Mouse (Mus musculus): Measurements from ENCODE around the gene Cep162.

Gene Cep162

DNA sequence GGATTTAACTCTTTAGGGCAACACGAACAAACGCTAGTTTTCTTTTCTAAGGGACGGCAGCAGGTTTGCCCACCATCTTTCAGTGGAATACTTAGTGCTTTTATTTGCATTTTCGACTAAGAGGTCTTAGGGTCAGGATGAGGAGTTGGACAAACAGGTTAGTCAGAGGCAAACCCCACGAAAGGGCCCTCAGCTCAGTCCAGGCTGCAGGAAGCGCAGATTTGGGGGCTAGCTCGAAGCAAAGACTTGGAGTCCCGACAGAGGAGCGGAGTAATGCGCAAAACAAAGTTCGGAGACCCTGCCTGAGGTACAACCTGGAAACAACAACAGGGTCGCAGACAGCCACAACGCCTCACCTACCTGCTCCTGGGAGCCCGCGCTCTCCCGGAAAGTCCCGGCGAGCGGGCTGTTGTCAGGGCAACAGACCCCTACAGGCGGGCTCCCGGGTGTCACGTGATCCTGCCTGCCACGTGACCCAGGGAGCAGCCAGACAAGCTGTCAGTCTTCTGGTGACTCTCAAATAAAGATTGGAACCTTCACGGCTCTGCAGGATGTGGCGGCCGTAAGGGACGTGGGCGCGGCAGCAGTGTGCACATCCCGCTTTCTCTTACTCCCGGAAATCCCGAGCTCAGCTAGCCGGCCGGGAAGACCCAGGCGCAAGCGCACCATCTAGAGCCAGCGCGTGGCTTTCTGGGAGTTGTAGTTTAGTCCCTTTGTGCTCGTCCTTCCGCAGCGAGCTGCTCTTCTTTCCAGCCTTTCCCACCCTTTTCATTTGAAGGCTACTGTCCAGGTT, at the start of gene Cep162:
Gene Cep162 (minus strand): TSS at position 634 of the 793 bp plus-strand sequence.
- DNase-seq, result peak; percentile 84

DNA sequence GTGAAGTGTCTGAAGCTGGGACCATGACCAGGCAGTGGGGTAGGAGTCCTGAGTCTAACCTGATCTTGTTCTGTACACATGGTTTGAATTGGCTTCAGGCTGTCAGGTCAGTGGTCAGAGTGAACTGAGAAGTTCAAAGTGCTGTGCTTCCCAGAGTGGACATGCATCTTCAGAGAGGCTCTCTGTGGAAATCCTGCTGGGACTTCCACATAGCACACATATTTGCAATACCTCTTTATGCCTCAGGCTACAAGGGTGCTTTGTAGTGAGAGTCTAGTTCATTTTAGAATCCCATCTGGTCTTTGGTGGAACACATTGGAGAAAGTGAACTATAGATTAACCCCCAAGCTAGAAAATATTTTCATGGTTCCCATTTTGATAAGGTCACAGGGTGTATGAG, 47.9 kb upstream of the Cep162 start:
- DNase-seq, result no peak

DNA sequence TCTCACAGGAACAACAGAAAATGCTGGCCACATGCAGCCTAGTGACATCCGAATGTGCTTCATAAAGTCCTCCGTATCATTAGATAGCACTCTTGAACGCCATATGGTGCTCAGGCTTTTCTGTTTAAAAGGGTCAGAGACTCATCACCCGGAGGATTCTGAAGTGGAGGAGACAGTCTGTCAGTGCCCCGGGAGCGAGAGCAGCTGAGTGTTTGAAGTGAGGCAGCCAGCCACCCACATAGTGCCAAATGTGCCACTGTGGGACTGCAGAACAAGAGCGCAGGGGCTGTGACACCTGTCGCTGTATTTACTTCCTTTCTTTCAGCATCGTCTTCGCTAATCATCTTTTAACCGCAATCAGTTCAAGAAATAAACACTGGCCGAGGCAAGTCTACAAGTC, 43.6 kb upstream of the Cep162 start:
- DNase-seq, result no peak

DNA sequence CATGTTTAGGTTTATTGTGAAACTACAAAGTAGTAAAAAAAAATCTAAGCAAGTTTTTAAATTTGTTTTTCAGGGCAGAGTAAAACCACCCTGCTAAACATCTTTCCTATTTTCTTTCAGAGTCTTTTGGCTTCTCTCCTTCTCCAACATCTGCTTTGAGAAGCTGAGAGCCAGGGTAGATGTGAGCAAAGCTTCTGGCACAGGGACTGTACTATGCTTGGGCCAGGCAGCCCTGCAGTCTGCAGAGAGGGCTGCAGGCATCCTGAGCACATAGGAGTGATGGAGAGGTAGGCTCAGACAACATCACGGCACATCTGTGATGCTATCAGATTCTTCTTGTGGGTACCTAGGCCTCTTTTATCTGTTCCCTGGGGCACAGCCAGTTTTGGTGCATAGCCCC, 42.2 kb upstream of the Cep162 start:
- DNase-seq, result no peak

DNA sequence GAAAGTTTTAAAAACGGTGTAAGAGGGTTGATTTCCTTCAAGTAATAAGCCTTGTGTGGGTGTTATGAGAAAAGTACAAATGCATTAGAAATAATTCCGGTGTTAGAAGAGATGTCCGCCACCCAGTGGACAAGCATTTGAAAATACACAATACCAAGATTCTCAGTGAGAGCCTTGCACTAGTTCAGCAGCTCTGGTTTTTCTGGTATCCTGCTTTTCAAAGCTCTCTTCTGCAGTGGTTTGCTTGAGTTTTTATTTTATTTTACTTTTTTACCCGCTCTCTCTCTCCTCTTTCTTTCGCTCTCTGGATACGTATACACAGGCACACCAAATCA, 327 bp upstream of the Cep162 start:
- DNase-seq, result no peak

DNA sequence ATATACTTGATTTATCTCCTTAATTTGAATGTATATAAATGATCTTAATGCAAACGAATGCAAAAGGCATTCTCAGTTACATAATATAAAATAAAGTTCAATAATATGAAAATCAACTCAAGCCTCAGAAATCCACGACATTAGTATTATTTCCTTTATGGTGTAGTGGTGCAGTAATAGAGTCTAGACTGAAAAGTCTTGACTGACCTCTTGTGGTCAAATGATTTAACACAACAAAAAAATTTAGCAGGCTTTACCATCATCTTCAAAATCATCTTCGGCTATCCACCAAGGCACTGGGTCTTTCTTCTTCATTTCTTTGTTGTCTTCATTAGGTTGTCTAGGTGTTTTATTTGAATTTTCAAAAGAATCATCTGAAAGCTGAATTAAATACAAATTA, 7.2 kb downstream of the Cep162 start:
- DNase-seq, result no peak

DNA sequence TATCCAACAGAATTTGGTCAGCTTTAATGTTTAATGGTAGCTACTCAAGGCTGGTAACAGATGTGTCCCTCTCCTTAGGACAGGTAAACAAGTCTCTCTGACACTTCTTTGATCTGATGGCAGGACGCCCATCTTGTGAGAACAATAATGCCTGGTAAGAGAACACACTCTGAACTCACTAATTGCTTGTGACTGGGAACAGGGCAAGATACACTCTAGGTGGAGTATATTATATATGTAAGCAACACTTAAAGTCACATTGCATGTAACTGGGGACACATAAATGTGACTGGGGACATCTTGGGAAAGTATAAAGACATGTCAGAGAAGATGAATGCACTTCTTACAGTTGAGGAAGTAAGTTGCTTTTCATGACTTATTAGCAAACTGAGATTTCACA, 7.7 kb downstream of the Cep162 start:
- no peak for DNase-seq

DNA sequence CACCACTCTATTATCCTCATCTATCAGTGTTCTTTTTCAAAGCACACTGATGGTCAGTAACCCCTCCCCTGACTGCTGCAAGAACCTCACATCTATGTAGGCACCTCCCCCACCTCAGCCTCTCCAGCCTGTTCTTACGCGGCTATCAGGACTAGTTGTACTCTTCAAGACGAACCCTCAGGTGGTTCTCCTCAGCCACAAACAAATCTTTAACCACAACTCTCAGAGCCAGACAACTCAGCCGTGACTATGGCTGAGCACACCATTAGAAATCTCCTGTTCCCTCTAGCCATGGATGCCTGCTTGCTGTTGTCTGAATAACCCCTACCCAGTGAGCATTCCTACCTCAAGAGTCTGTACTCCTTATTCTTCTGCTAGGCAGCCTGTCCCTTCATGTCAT, 42.1 kb downstream of the Cep162 start:
- no peak for DNase-seq

DNA sequence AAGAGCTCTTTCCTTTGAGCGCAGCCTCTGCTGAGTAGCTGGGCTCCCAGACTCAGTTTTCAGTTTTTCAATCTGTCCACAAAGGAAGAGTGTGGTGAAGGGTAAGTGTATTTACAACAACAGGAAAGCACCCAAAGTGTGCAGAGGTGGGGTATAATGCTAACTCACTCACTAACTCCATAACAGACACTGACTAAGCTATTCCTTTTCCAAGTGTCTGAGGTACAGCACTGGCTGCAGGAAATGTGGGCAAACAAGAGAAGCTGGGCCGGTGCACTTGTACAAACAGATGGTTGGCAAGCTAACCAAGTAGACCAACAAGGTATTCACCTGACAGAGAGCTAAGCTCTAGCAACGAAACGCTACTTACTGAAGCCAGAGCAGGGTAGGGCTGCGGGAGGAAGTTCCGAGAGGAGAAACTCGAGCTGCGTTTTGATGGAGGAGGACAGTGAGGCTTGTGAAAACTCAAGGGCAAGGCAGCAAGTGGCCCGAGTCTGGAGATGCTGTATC, 44.5 kb downstream of the Cep162 start:
- DNase-seq, result no peak

DNA sequence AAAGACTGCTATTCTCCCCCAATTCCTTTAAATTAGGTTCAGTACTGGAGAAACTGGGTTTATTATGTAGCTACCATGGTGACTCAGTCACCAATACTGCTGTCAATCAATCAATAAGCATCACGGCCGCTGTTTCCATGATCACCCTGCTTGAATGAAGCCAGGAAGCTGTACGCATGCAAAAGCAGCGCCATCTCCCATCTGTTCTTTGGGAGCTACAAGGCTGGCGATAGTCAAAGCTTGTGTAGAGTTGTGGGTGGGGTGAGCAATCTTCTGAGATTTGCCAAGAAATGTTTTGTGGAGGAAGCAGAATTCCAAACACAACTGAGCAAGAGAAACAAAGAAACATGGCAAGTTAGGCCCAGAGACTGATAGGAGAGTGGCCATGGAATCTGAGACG, 52.9 kb downstream of the Cep162 start:
- no peak for DNase-seq

DNA sequence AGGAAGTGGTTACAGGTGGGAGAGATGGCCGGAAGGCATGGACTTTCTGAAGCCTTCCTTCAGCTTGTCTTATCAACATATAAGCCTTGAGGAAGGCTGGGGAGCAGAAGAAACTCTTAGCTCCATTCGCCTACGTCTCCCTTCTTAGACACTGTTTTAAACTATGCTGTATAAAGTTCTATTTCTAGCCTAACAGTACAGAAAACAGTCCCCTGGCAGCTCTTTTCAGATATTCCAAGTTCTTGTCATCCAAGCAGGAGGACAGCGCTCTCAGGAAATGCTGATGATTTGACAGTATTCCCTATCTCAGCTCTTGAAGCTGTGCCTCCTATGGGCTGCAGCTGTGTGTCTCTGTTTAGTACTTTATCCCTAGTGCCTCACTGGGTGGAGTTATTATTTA, 54.4 kb downstream of the Cep162 start:
- no peak for DNase-seq

DNA sequence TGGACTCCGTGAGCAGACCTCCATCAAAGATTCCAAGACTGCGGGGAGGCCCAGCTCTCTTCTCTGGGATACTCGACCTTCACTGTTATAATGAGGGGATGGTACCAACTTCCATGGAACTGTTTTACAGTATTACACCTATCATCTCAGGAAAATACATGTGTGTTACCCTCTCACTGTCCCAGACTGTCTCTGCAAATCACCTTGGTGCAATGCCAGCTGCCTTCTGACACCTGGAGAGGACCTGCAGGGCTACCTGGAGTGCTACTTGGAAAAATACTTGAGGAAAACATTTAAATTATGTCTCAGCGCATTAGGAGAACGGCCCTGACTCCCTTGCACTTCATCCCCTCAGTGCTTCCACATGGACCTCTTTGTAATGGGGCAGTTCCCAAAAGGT, 54.9 kb downstream of the Cep162 start:
- no peak for DNase-seq

DNA sequence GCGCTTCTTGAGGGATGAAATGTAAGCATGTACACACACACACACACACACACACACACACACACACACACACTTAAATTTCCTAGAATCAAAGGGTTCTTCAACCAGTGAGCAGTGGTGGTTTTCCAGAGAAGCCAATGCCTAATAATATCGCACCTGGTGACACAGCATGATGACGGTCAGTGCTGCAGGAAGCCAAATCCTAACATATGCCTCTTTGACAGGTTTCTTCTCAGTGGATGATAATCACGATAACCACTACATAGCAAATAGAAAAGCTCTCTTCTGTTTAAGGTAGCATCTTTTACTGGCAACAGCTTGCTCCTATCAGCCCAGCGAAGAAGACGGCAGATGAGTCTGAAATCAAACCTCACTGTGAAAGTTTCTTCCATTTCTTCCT, 57.3 kb downstream of the Cep162 start:
- DNase-seq, result no peak

DNA sequence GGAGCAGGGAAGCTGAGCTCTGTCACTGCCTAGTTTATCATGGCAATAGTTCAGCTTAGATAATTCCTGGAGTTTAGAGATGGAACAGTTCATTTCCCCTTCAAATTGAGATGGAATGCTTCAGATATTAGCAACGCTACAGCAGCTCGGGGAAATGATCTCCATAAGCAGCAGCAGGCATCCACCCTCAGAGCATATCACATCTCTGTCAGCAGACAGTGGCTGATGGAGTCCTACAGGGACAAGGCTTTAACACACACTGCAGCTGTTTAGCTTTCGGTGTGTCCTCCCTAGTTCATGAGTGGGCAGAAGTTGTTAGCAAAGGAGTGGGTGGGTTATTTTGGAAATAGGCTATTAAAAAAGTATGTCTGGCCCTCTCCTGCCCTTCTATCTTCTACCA, 58.1 kb downstream of the Cep162 start:
- no peak for DNase-seq

DNA sequence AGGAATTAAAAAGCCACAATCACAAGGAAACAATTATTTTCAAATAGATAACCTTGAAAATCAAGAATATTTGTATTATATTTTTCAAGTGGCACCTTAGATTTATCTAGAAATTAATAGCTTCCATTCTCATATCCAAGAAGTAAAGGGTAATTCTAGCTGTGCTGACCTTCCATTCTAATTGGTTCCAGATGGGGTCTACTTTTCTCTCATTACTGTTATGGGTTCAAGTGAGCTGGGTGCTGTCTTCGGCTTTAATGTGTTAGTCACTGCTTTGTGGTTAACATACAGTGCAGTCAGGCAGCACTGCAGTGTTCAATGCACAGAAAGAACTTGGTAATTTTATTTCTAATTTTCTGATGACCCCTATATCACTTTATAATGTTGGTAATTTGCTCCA, 61.6 kb downstream of the Cep162 start:
- DNase-seq, result no peak

DNA sequence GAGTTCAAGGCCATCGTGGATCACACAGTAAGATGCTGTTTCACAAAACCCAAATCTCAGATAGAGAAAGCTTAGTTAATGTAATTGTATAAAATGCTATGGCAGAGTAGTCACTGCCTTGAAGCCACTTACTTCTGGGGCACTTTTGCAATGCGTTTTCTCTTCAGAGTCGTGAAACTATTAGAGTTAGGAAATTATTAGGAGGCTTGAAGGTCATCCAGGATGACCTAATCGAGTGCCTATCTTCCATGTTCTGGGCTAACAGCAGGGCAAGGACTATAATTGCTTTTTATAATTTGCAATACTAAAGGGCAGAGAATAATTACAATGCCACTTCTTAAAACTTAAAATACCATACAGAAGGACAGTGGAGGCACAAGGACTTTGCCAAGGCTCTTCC, 68.0 kb downstream of the Cep162 start:
- no peak for DNase-seq

DNA sequence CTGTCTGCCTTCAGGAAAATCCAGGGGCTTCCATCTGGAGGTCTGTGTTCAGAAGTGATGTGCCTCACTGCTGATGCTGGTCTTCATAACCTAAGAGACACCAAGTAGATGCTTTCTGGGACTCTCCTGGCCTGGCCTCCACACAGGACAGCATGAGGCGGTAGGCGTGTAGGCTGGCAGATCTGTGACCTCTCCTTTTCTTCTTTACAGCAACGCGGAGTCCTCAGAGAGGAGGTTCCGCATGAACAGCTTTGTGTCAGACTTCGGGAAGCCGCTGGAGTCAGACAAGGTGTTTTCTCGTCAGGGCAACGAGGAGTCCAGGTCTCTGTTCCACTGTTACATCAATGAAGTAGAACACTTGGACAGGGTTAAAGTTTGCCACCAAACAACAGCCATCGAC, 73.1 kb downstream of the Cep162 start:
- no peak for DNase-seq

DNA sequence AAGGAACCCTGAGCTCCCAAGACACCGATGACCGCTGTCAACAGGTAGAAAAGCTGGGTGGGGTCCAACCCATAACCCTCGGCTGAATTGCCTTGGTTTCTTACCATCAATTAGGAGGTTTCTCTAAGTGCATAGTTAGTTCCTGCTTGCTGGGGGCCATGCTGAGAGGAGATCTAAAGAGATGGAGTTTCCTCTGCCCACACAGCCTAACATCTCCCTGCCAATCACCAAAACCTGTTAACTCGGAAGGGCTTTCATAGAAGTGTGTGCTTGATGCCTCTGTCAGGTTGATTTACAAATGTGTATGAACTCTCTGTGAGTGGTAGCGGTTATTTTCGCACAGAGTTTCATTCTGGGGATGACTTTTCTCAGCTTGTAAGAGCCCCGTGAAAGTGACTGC, 76.8 kb downstream of the Cep162 start:
- no peak for DNase-seq

DNA sequence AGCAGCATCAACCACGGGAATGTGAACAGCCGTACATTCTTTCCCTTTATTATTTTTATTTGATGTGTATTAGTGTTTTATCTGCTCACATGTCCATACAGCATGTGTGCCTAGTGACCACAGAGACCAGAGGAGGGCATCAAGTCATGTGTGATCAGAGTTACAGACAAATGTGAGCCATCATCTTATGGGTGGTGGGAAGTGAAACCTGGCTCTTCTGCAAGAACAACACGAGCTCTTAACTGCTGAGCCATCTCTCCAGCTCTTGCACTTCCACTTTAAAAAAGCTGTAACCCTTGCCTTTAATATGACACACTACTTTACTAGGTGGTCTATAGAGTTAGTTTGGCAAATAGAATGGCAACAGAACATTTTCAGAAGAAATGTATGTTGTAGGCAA, 83.8 kb downstream of the Cep162 start:
- DNase-seq, result no peak

DNA sequence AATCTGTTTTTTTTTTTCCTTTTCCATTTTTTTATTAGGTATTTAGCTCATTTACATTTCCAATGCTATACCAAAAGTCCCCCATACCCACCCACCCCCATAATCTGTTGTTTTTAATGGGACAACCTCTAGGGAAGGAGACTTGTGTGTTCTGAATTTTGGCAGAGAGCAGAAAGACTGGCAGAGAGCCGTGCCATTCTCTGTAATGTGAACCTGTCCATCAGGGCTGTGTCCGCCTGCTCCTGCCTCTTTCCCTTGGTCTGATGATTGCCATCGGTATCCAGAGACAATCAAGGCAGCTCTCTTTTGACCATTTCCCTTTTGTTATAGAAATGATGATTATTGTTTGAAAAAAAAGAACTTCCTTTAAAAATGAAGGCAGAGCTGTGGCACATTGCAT, 84.4 kb downstream of the Cep162 start:
- no peak for DNase-seq

DNA sequence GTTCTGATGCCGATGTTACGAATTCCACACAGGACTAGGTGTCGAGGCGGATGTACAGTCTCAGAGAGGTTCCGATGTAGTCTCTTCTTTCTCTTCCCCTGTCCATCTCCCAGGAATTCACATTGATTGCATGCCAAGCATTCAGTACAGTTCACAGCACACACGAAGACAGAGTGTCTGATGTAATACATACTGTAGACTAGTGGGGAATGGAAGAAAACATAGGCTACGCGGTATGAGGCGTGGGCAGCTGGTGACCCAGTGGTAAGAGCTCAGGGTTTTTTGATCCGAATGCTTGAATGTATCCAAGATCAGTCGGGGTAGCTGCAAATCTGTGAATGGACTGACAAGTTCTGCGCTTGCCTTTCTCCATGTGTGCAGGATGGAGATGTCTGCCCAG, 86.2 kb downstream of the Cep162 start:
- DNase-seq, result no peak

DNA sequence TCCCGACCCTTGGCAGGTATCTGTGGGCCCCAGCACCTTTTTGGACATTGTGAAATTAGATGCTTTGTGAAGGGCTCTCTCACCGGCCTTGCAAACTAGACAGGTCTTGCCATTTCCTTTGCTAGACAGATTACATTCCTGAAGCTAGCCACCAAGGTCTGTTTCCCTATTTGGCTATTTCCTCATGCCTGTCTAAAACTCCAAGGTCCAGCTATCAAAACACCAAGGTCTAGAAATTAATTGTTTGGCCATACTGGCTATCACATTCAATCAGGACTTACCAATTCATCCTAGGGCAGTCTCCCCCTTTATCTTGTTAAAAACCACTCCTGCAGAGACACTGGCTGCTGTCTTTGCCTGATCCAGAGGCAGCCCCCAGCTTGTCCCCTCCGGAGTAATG, 87.3 kb downstream of the Cep162 start:
- DNase-seq, result no peak

DNA sequence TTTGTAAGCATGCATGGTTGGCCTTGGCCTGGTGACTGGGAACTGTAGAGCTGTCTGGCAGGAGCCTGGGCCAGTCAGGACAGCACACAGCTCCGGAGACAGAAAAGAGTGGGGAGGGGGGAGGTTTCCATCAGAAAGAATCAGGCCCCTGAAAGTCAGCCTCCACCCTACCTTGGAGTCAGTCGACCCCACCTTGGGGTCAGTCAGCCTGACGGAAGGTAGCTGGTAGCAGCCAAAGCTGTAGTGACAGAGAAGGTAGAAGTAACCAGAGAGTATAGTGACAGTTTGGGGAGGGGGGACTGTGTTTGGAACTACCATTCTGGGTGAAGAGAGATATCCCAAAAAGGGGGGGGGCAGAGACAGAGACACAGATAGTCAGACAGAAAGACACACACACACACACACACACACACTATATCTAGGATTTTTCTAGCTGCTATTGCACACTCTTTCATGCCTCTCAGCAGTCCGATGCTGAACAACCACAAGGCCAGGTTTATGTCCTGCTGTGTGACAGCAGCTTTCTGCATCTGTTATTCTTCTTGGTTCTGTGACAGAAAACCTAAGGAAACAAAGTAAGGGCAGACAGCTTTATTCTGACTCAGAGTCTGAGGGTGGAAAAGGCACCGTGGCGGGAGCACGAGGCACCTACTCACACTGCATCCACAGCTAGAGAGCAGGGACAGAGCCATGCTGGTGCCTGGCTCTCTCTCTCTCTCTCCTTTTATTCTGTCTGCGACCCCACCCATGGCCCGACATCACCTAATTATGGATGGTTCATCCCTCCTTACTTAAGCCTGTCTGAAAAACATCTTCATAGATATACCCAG, 88.1 kb downstream of the Cep162 start:
- no peak for DNase-seq

DNA sequence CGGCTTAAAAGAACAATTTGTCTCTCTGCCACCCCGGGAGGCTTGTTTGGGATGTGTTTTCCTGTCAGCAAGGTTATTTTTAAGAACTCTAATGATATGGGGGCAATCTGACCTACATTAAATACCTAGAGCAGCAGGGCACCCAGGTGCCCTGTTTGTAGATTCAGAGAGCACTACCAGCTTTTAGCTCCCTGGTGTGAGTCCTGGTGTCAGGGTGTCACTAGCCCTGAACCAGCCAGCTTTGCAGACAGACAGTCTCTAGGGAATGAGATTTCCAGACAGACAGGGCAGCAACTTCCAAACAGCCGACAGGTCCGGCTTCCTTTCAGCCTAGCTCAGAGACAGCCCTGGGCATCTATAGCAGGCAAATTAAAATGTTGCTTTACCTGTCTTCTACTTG, 92.8 kb downstream of the Cep162 start:
- DNase-seq, result no peak

All from liver (tissue).